Mouse (Mus musculus) CD4-positive, CD25-positive, alpha-beta regulatory T cell, adult 2 months (primary cell): Measurements from ENCODE around the gene Gm17490.

Experiments used
- DNase-seq: peaks from one replicate; pipeline ENCODE4 v3.0.0-alpha.2; 2012; ENCODE audit warnings: low read depth, low spot score

Gm17490 gene

GRCm38 (mm10) chr2:11625890-11626289 lies at the start of gene Gm17490:
Gm17490 (minus strand) TSS chr2:11626264.
- peak; percentile 64 for DNase-seq

GRCm38 (mm10) chr2:11672144-11672543 lies 46.1 kb upstream of the Gm17490 start:
- peak; percentile 75 for DNase-seq

GRCm38 (mm10) chr2:11665326-11665725 lies 39.3 kb upstream of the Gm17490 start:
- no peak for DNase-seq

- DNase-seq, result no peak
Observed at GRCm38 (mm10) chr2:11664806-11665205, 38.7 kb upstream of the Gm17490 start.

- DNase-seq, result no peak
Observed at GRCm38 (mm10) chr2:11664367-11664766, 38.3 kb upstream of the Gm17490 start.

GRCm38 (mm10) chr2:11663961-11664360 lies 37.9 kb upstream of the Gm17490 start:
- DNase-seq, result peak; percentile 92

- DNase-seq, result peak; percentile 65
Observed at GRCm38 (mm10) chr2:11662907-11663230, 36.8 kb upstream of the Gm17490 start.

- DNase-seq, result peak; percentile 62
Observed at GRCm38 (mm10) chr2:11662143-11662906, 36.3 kb upstream of the Gm17490 start.

GRCm38 (mm10) chr2:11659263-11659662 lies 33.2 kb upstream of the Gm17490 start:
- DNase-seq, result no peak

GRCm38 (mm10) chr2:11657581-11657980 lies 31.5 kb upstream of the Gm17490 start:
- peak; percentile 72 for DNase-seq

GRCm38 (mm10) chr2:11654990-11655931 lies 29.2 kb upstream of the Gm17490 start:
- peak; percentile 77 for DNase-seq

- no peak for DNase-seq
Observed at GRCm38 (mm10) chr2:11653780-11654179, 27.7 kb upstream of the Gm17490 start.

GRCm38 (mm10) chr2:11653330-11653729 lies 27.3 kb upstream of the Gm17490 start:
- DNase-seq, result peak; percentile 92

GRCm38 (mm10) chr2:11652780-11653179 lies 26.7 kb upstream of the Gm17490 start:
- DNase-seq, result peak; percentile 63

- peak; percentile 52 for DNase-seq
Observed at GRCm38 (mm10) chr2:11652196-11652595, 26.1 kb upstream of the Gm17490 start.

GRCm38 (mm10) chr2:11651476-11651875 lies 25.4 kb upstream of the Gm17490 start:
- peak; percentile 74 for DNase-seq

GRCm38 (mm10) chr2:11645297-11645696 lies 19.2 kb upstream of the Gm17490 start:
- DNase-seq, result peak; percentile 53

GRCm38 (mm10) chr2:11644057-11644456 lies 18.0 kb upstream of the Gm17490 start:
- no peak for DNase-seq

GRCm38 (mm10) chr2:11642451-11642941 lies 16.4 kb upstream of the Gm17490 start, which contains the start of gene Il2ra:
Il2ra (plus strand) TSS chr2:11642807.
- peak; percentile 78 for DNase-seq

- DNase-seq, result peak; percentile 62
Observed at GRCm38 (mm10) chr2:11637115-11637514, 11.1 kb upstream of the Gm17490 start.

GRCm38 (mm10) chr2:11636138-11636480 lies 10.0 kb upstream of the Gm17490 start:
- peak; percentile 69 for DNase-seq

- peak; percentile 72 for DNase-seq
Observed at GRCm38 (mm10) chr2:11635471-11636137, 9.5 kb upstream of the Gm17490 start.
